In genomic region chr3:77832230-77832805, GRCm38 (mm10) we compare ENCODE assay signal across 29 mouse cellular contexts.
DNase-seq lines count a peak whose midpoint lies in the region; ATAC-seq and TF ChIP-seq lines count a peak whose summit lies in the region.
"Had no signal": no experiment of that assay in that cellular context is flagged by ENCODE, and none has a peak within 500 bp of the region (broad histone marks: within the 10 kb centered on the region; RNA-seq: fewer than 3 reads in every experiment).

No protein-coding gene starts in this region.

- DNase-seq in forebrain, embryonic 11.5 days (ENCODE audit: low spot score), result no peak
- no peak for DNase-seq in forebrain, embryonic 10.5 days (ENCODE audit: extremely low spot score, low spot score)
- no peak for DNase-seq in liver, postnatal 0 days
- no peak for DNase-seq in liver, embryonic 11.5 days (ENCODE audit: low spot score)
- no peak for DNase-seq in adrenal gland, postnatal 36 days
- no peak for DNase-seq in gastrocnemius, adult 8-10 months (ENCODE audit: low spot score in 2 of 2)
- DNase-seq: adrenal gland, postnatal 14 days; cerebellum, postnatal 25 days; embryo, embryonic 11 days; gastrocnemius, postnatal 14 days; heart, postnatal 14 days; kidney, postnatal 4 days; left cerebral cortex, postnatal 4 days; lung, adult 18-20 months; lung, postnatal 4 days; right cerebral cortex, adult 18-20 months; spleen, adult 18-20 months; thymus, postnatal 14 days had no signal

- no peak overlapping the region for H3K9ac ChIP-seq in forebrain, embryonic 11.5 days (ENCODE audit: low read length)
- no peak overlapping the region for H3K9ac ChIP-seq in liver, postnatal 0 days (replicated peaks)
- no peak overlapping the region for H3K9ac ChIP-seq in liver, embryonic 11.5 days (ENCODE audit: low read depth, low read length)
- H3K9ac ChIP-seq in forebrain, embryonic 15.5 days (replicated peaks), result no peak overlapping the region
- H3K9ac ChIP-seq: embryonic facial prominence, embryonic 13.5 days; intestine, embryonic 15.5 days; midbrain, embryonic 12.5 days; neural tube, embryonic 15.5 days had no signal

- no peak overlapping the region for H3K4me3 ChIP-seq in forebrain, embryonic 11.5 days (ENCODE audit: low read depth, low read length)
- no peak overlapping the region for H3K4me3 ChIP-seq in forebrain, embryonic 10.5 days
- H3K4me3 ChIP-seq in liver, postnatal 0 days (ENCODE audit: low read depth, low read length), result no peak overlapping the region
- H3K4me3 ChIP-seq in liver, embryonic 11.5 days (ENCODE audit: low read depth, low read length), result no peak overlapping the region
- H3K4me3 ChIP-seq in forebrain, embryonic 15.5 days, result no peak overlapping the region
- H3K4me3 ChIP-seq: embryonic facial prominence, embryonic 13.5 days; hindbrain, embryonic 10.5 days; intestine, embryonic 15.5 days; megakaryocyte, embryonic 14.5 days; midbrain, embryonic 12.5 days; neural tube, embryonic 15.5 days had no signal

- peak; percentile 47; the same call in 1 of the 2 replicates for ATAC-seq in forebrain, embryonic 11.5 days (replicated peaks; ENCODE audit: low FRiP score)
- peak; percentile 66 for ATAC-seq in liver, postnatal 0 days
- ATAC-seq in liver, embryonic 11.5 days (replicated peaks; ENCODE audit: low FRiP score), result no peak
- peak; percentile 65 for ATAC-seq in forebrain, embryonic 15.5 days (replicated peaks)
- ATAC-seq: hindbrain, postnatal 0 days; lung, postnatal 0 days; Patski had no signal

- no peak for TF ChIP-seq EP300 in liver, postnatal 0 days (IDR thresholded peaks at IDR 0.05; ENCODE audit: low read depth)

- TF ChIP-seq CTCF in liver, postnatal 0 days (IDR thresholded peaks at IDR 0.05; ENCODE audit: low read depth), result no peak

- H3K9me3 ChIP-seq in forebrain, embryonic 11.5 days (ENCODE audit: control insufficient read depth, low read length), result no peaks in the 10 kb centered on the region
- no peaks in the 10 kb centered on the region for H3K9me3 ChIP-seq in forebrain, embryonic 10.5 days
- no peaks in the 10 kb centered on the region for H3K9me3 ChIP-seq in liver, postnatal 0 days (ENCODE audit: low read length)
- no peaks in the 10 kb centered on the region for H3K9me3 ChIP-seq in liver, embryonic 11.5 days (ENCODE audit: control insufficient read depth, low read length)
- no peaks in the 10 kb centered on the region for H3K9me3 ChIP-seq in forebrain, embryonic 15.5 days
- H3K9me3 ChIP-seq: embryonic facial prominence, embryonic 13.5 days; G1E; hindbrain, embryonic 10.5 days; intestine, embryonic 15.5 days; megakaryocyte, embryonic 14.5 days; midbrain, embryonic 12.5 days; neural tube, embryonic 15.5 days had no signal

- no peak overlapping the region for H3K27ac ChIP-seq in forebrain, embryonic 11.5 days (ENCODE audit: low read depth, low read length)
- H3K27ac ChIP-seq in forebrain, embryonic 10.5 days, result no peak overlapping the region
- peak overlapping the region; percentile 34; the same call in 1 of the 2 replicates for H3K27ac ChIP-seq in liver, postnatal 0 days (ENCODE audit: low read depth)
- no peak overlapping the region for H3K27ac ChIP-seq in liver, embryonic 11.5 days (ENCODE audit: low read depth, low read length)
- H3K27ac ChIP-seq in forebrain, embryonic 15.5 days (replicated peaks), result no peak overlapping the region; the same call in 1 of the 2 replicates
- H3K27ac ChIP-seq: embryonic facial prominence, embryonic 13.5 days; hindbrain, embryonic 10.5 days; hindbrain, postnatal 0 days; intestine, embryonic 15.5 days; midbrain, embryonic 12.5 days; neural tube, embryonic 15.5 days had no signal

- H3K27me3 ChIP-seq in forebrain, embryonic 11.5 days (ENCODE audit: control insufficient read depth, insufficient read depth, low read length), result no peaks in the 10 kb centered on the region
- no peaks in the 10 kb centered on the region for H3K27me3 ChIP-seq in forebrain, embryonic 10.5 days (ENCODE audit: poor library complexity, severe bottlenecking)
- no peaks in the 10 kb centered on the region for H3K27me3 ChIP-seq in liver, postnatal 0 days (ENCODE audit: insufficient read depth, low read length)
- H3K27me3 ChIP-seq in liver, embryonic 11.5 days (replicated peaks; ENCODE audit: control insufficient read depth, insufficient read depth, low read length), result no peaks in the 10 kb centered on the region
- no peaks in the 10 kb centered on the region for H3K27me3 ChIP-seq in forebrain, embryonic 15.5 days
- H3K27me3 ChIP-seq: embryonic facial prominence, embryonic 13.5 days; intestine, embryonic 15.5 days; megakaryocyte, embryonic 14.5 days; midbrain, embryonic 12.5 days; neural tube, embryonic 15.5 days; Patski had no signal

- WGBS in forebrain, embryonic 11.5 days, result 70% methylated on average over 1 of the region's 1 CpGs
- 79% methylated on average over 1 of the region's 1 CpGs for WGBS in forebrain, embryonic 10.5 days
- WGBS in liver, postnatal 0 days (ENCODE audit: insufficient replicate concordance), result 88% methylated on average over 1 of the region's 1 CpGs
- WGBS in liver, embryonic 11.5 days, result 85% methylated on average over 1 of the region's 1 CpGs
- 26% methylated on average over 1 of the region's 1 CpGs for WGBS in forebrain, embryonic 15.5 days

- H3K4me2 ChIP-seq in forebrain, embryonic 11.5 days (ENCODE audit: low read depth, low read length, severe bottlenecking), result no peak overlapping the region
- no peak overlapping the region for H3K4me2 ChIP-seq in liver, postnatal 0 days (ENCODE audit: low read depth, low read length)
- H3K4me2 ChIP-seq in liver, embryonic 11.5 days, result no peak overlapping the region
- no peak overlapping the region for H3K4me2 ChIP-seq in forebrain, embryonic 15.5 days (replicated peaks)
- H3K4me2 ChIP-seq: embryonic facial prominence, embryonic 13.5 days; intestine, embryonic 15.5 days; midbrain, embryonic 12.5 days; neural tube, embryonic 15.5 days had no signal

- no peaks in the 10 kb centered on the region for H3K36me3 ChIP-seq in forebrain, embryonic 11.5 days (ENCODE audit: control insufficient read depth, insufficient read depth, low read length)
- H3K36me3 ChIP-seq in forebrain, embryonic 10.5 days (replicated peaks), result no peaks in the 10 kb centered on the region
- H3K36me3 ChIP-seq in liver, postnatal 0 days (replicated peaks; ENCODE audit: insufficient read depth, low read length), result no peaks in the 10 kb centered on the region
- H3K36me3 ChIP-seq in liver, embryonic 11.5 days (ENCODE audit: control insufficient read depth, insufficient read depth, low read length), result no peaks in the 10 kb centered on the region
- H3K36me3 ChIP-seq in forebrain, embryonic 15.5 days, result no peaks in the 10 kb centered on the region
- H3K36me3 ChIP-seq: embryonic facial prominence, embryonic 13.5 days; G1E; hindbrain, embryonic 10.5 days; intestine, embryonic 15.5 days; midbrain, embryonic 12.5 days; neural tube, embryonic 15.5 days had no signal

- no peaks in the 10 kb centered on the region for H3K4me1 ChIP-seq in forebrain, embryonic 11.5 days (replicated peaks; ENCODE audit: control insufficient read depth, insufficient read depth, low read length)
- peaks cover 11% of the 10 kb centered on the region for H3K4me1 ChIP-seq in forebrain, embryonic 10.5 days
- H3K4me1 ChIP-seq in liver, postnatal 0 days (ENCODE audit: insufficient read depth), result no peaks in the 10 kb centered on the region
- no peaks in the 10 kb centered on the region for H3K4me1 ChIP-seq in liver, embryonic 11.5 days (replicated peaks; ENCODE audit: control insufficient read depth, insufficient read depth, low read length)
- peaks cover 24% of the 10 kb centered on the region for H3K4me1 ChIP-seq in forebrain, embryonic 15.5 days
- H3K4me1 ChIP-seq: embryonic facial prominence, embryonic 13.5 days; hindbrain, embryonic 10.5 days; intestine, embryonic 15.5 days; megakaryocyte, embryonic 14.5 days; midbrain, embryonic 12.5 days; neural tube, embryonic 15.5 days had no signal
